Mouse (Mus musculus): ENCODE measurements at regions not wholly inside any gene's neighbourhood (a gene's known extent, or its start where the extent isn't known, plus 50 kb on each side); places are given as distances from the start of the nearest gene placed in this dataset.

DNA sequence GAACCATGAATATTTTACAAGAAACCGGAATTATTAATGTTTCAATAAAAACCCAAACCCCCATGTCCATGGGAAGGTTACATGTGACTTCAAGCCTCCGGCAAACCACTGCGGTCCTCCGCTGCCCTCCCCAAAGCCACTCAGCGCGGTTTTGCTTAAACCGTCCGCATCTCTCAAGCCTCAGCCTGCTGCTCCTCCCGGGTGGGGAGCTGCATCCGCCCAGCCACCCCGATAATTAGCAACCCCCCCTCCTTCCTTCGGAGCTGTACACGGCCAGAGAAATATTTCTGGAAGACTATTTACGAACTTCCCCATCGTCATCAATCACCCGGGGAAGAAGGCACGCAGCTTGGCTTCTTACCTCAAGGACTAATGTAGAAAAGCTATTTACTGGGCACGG, 94.7 kb upstream of the Runx3 start:
- TF ChIP-seq EP300 (IDR thresholded peaks at IDR 0.05; ENCODE audit: low read depth in 1 of 2, low read length in 2 of 2) = no peak
- no peak for TF ChIP-seq GATA1 (IDR thresholded peaks at IDR 0.05; ENCODE audit: low read depth, low read length)
- TF ChIP-seq ZKSCAN1 (IDR thresholded peaks at IDR 0.05; ENCODE audit: low read depth, low read length) = no peak
- no peak for TF ChIP-seq CTCF (IDR thresholded peaks at IDR 0.05 in 2 of 3, conservative IDR thresholded peaks at IDR 0.05 in 1 of 3; ENCODE audit: control insufficient read depth in 1 of 3, insufficient read depth in 1 of 3, low read depth in 2 of 3, low read length in 3 of 3, poor library complexity in 1 of 3, severe bottlenecking in 1 of 3)
- TF ChIP-seq ELF1 (IDR thresholded peaks at IDR 0.05; ENCODE audit: low read depth, low read length) = no peak
- TF ChIP-seq ZC3H11A (IDR thresholded peaks at IDR 0.05; ENCODE audit: low read depth, low read length) = no peak
